Mouse (Mus musculus): ENCODE data around the gene Ncan.

DNA sequence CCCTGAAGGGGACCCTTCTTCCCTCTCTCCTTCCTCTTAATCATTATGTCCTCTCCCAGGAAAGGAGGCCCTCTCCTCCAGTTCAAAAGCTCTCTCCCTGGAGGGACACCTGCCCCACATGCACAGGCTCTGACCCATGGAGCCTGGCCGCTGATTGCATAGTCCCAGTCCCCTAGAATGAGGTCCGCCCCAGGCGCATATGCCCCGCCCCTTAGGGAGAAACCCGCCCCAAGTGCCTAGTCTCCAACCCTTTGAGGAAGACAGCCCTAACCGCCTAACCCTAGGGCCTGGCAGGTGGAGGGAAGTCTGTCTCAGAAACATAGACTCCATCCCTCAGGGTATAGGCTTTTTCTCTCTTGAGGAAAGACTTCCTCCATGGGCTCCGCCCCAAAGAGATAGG is 33.4 kb downstream of the Ncan start:
- TF ChIP-seq POLR2A (IDR thresholded peaks at IDR 0.05; ENCODE audit: low read depth, low read length) (no peak), CTCF (conservative IDR thresholded peaks at IDR 0.05; ENCODE audit: insufficient read depth, insufficient read length, low read depth, low read length) (no peak)

Data from kidney, adult 2 months (tissue).